8 mouse cellular contexts compared by ENCODE assay signal in genomic region chr4:116053399-116053961, GRCm38 (mm10). TPM values are rescaled to one million over a fixed set of nuclear protein-coding genes. Genes with fewer than 3 reads are reported as not detected.
A peak's percentile ranks its signal among the peaks of the same experiment; 100 is the strongest.
DNase-seq lines count a peak whose midpoint lies in the region; ATAC-seq and TF ChIP-seq lines count a peak whose summit lies in the region.

Gene Nsun4, minus strand, starts transcription at chr4:116053876.

- TF ChIP-seq POLR2A in testis, adult 2 months (IDR thresholded peaks at IDR 0.05; ENCODE audit: control insufficient read depth, low read depth, low read length) = peak; percentile 86

- H3K4me2 ChIP-seq in forebrain, embryonic 12.5 days = peak within 1 kb of the TSS; percentile 81
- H3K4me2 ChIP-seq in heart, postnatal 0 days (ENCODE audit: low read depth, low read length) = peak within 1 kb of the TSS; percentile 85
- H3K4me2 ChIP-seq in liver, embryonic 16.5 days (ENCODE audit: low read depth, low read length) = peak within 1 kb of the TSS; percentile 96
- H3K4me2 ChIP-seq in neural tube, embryonic 13.5 days = peak within 1 kb of the TSS; percentile 73

- no peaks in the 10 kb centered on the region for H3K9me3 ChIP-seq in E14TG2a.4 (ENCODE audit: low read length)
- H3K9me3 ChIP-seq in forebrain, embryonic 12.5 days = no peaks in the 10 kb centered on the region
- no peaks in the 10 kb centered on the region for H3K9me3 ChIP-seq in heart, postnatal 0 days (replicated peaks; ENCODE audit: control insufficient read depth, low read length)
- no peaks in the 10 kb centered on the region for H3K9me3 ChIP-seq in liver, embryonic 16.5 days (replicated peaks; ENCODE audit: control insufficient read depth, low read length)
- H3K9me3 ChIP-seq in neural tube, embryonic 13.5 days = no peaks in the 10 kb centered on the region

- peak within 1 kb of the TSS; percentile 60 for H3K9ac ChIP-seq in forebrain, embryonic 12.5 days
- peak within 1 kb of the TSS; percentile 49 for H3K9ac ChIP-seq in heart, postnatal 0 days (replicated peaks; ENCODE audit: low read depth, low read length)
- peak within 1 kb of the TSS; percentile 72 for H3K9ac ChIP-seq in liver, embryonic 16.5 days (ENCODE audit: low read depth, low read length)
- H3K9ac ChIP-seq in neural tube, embryonic 13.5 days = peak within 1 kb of the TSS; percentile 68

- H3K27ac ChIP-seq in forebrain, embryonic 12.5 days = peak within 1 kb of the TSS; percentile 91
- H3K27ac ChIP-seq in heart, postnatal 0 days (ENCODE audit: low read depth) = peak within 1 kb of the TSS; percentile 93
- peak within 1 kb of the TSS; percentile 96 for H3K27ac ChIP-seq in liver, embryonic 16.5 days (ENCODE audit: low read length)
- peak within 1 kb of the TSS; percentile 90 for H3K27ac ChIP-seq in neural tube, embryonic 13.5 days (replicated peaks)
- peak within 1 kb of the TSS; percentile 84 for H3K27ac ChIP-seq in testis, adult 2 months (ENCODE audit: control insufficient read depth, insufficient read depth, low read depth, low read length)

- no peaks in the 10 kb centered on the region for H3K27me3 ChIP-seq in E14TG2a.4 (ENCODE audit: insufficient read depth, low read length)
- H3K27me3 ChIP-seq in forebrain, embryonic 12.5 days = 0 out of 2 replicates have a peak, but pooled peaks cover 4% of the 10 kb centered on the region
- no peaks in the 10 kb centered on the region for H3K27me3 ChIP-seq in heart, postnatal 0 days (ENCODE audit: control insufficient read depth, insufficient read depth, low read length)
- H3K27me3 ChIP-seq in liver, embryonic 16.5 days (ENCODE audit: control insufficient read depth, insufficient read depth, low read depth, low read length) = no peaks in the 10 kb centered on the region
- no peaks in the 10 kb centered on the region for H3K27me3 ChIP-seq in neural tube, embryonic 13.5 days
- H3K27me3 ChIP-seq in testis, adult 2 months (ENCODE audit: control insufficient read depth, insufficient read depth, low read length) = no peaks in the 10 kb centered on the region

- peaks cover 29% of the 10 kb centered on the region for H3K4me1 ChIP-seq in E14TG2a.4 (replicated peaks; ENCODE audit: low read depth, low read length)
- H3K4me1 ChIP-seq in forebrain, embryonic 12.5 days = peaks cover 19% of the 10 kb centered on the region
- peaks cover 4% of the 10 kb centered on the region; the same call in 1 of the 2 replicates for H3K4me1 ChIP-seq in heart, postnatal 0 days (ENCODE audit: control insufficient read depth, insufficient read depth)
- H3K4me1 ChIP-seq in liver, embryonic 16.5 days (ENCODE audit: control insufficient read depth, low read depth, low read length) = peaks cover 16% of the 10 kb centered on the region
- H3K4me1 ChIP-seq in neural tube, embryonic 13.5 days (replicated peaks) = peaks cover 19% of the 10 kb centered on the region
- H3K4me1 ChIP-seq in testis, adult 2 months (ENCODE audit: control insufficient read depth, insufficient read depth, low read length) = no peaks in the 10 kb centered on the region

- H3K4me3 ChIP-seq in E14TG2a.4 (replicated peaks; ENCODE audit: low read length) = peak within 1 kb of the TSS; percentile 84
- peak within 1 kb of the TSS; percentile 57 for H3K4me3 ChIP-seq in forebrain, embryonic 12.5 days (replicated peaks)
- H3K4me3 ChIP-seq in heart, postnatal 0 days (ENCODE audit: low read depth, low read length) = peak within 1 kb of the TSS; percentile 62
- peak within 1 kb of the TSS; percentile 75 for H3K4me3 ChIP-seq in liver, embryonic 16.5 days (ENCODE audit: low read depth, low read length)
- peak within 1 kb of the TSS; percentile 54 for H3K4me3 ChIP-seq in neural tube, embryonic 13.5 days
- H3K4me3 ChIP-seq in testis, adult 2 months (ENCODE audit: control insufficient read depth, low read depth, low read length) = peak within 1 kb of the TSS; percentile 91

- DNase-seq in c-Kit-positive CD71-positive TER-119-positive erythroid progenitor cells, embryonic 14.5 days (ENCODE audit: low spot score) = peak; percentile 90
- peak; percentile 93 for DNase-seq in heart, postnatal 0 days (ENCODE audit: low spot score)
- peak; percentile 92 to 95 for DNase-seq in kidney, postnatal 4 days

- no peak for TF ChIP-seq EP300 in heart, postnatal 0 days (IDR thresholded peaks at IDR 0.05; ENCODE audit: low read depth)

- H3K36me3 ChIP-seq in E14TG2a.4 (ENCODE audit: insufficient read depth, low read length) = peaks cover 31% of the 10 kb centered on the region
- no peaks in the 10 kb centered on the region for H3K36me3 ChIP-seq in forebrain, embryonic 12.5 days (replicated peaks)
- H3K36me3 ChIP-seq in heart, postnatal 0 days (replicated peaks; ENCODE audit: control insufficient read depth, insufficient read depth, low read length) = 0 out of 2 replicates have a peak, but pooled peaks cover 2% of the 10 kb centered on the region
- no peaks in the 10 kb centered on the region for H3K36me3 ChIP-seq in liver, embryonic 16.5 days (ENCODE audit: control insufficient read depth, insufficient read depth)
- no peaks in the 10 kb centered on the region; the same call in 1 of the 2 replicates for H3K36me3 ChIP-seq in neural tube, embryonic 13.5 days
- no peaks in the 10 kb centered on the region for H3K36me3 ChIP-seq in testis, adult 2 months (ENCODE audit: control insufficient read depth, insufficient read depth, low read length)

- under 1% methylated on average over 35 of the region's 35 CpGs for WGBS in forebrain, embryonic 12.5 days
- under 1% methylated on average over 35 of the region's 35 CpGs for WGBS in heart, postnatal 0 days
- under 1% methylated on average over 35 of the region's 35 CpGs for WGBS in liver, embryonic 16.5 days (ENCODE audit: insufficient replicate concordance)
- under 1% methylated on average over 35 of the region's 35 CpGs for WGBS in neural tube, embryonic 13.5 days

- no peak for TF ChIP-seq CTCF in E14TG2a.4 (conservative IDR thresholded peaks at IDR 0.05; ENCODE audit: low read length)
- TF ChIP-seq CTCF in heart, postnatal 0 days (IDR thresholded peaks at IDR 0.05; ENCODE audit: low read depth) = no peak
- TF ChIP-seq CTCF in testis, adult 2 months (IDR thresholded peaks at IDR 0.05; ENCODE audit: control insufficient read depth, insufficient read depth, insufficient replicate concordance, low read depth, low read length) = no peak

- ATAC-seq in forebrain, embryonic 12.5 days (ENCODE audit: low FRiP score) = peak; percentile 96
- ATAC-seq in heart, postnatal 0 days (ENCODE audit: insufficient read depth, low read depth) = peak; percentile 95
- peak; percentile 97 for ATAC-seq in liver, embryonic 16.5 days (ENCODE audit: low read depth)
- ATAC-seq in neural tube, embryonic 13.5 days (ENCODE audit: low read depth) = peak; percentile 95

RNA-seq across cellular contexts. Expression of gene Nsun4, which starts in this region (rescaled TPM):
- polyA plus RNA-seq in forebrain, embryonic 12.5 days (2016; fragmentation: Nextera tagmentation; extraction: Ambion mirVana) = 16.9 and 18.9 TPM in 2 replicates
- total RNA-seq in heart, postnatal 0 days (2014; rRNA removed; ENCODE audit: low replicate concordance) = 43.5 and 54.8 TPM in 2 replicates
- 33.9 and 34.2 TPM in 2 replicates for polyA plus RNA-seq in heart, postnatal 0 days (2015; fragmentation: Nextera tagmentation; extraction: Ambion mirVana)
- polyA plus RNA-seq in liver, embryonic 16.5 days (2015; fragmentation: Nextera tagmentation; extraction: Ambion mirVana) = 8.6 and 8.9 TPM in 2 replicates
- 13.7 and 17.2 TPM in 2 replicates for polyA plus RNA-seq in neural tube, embryonic 13.5 days (2015; fragmentation: Nextera tagmentation; extraction: Ambion mirVana)
- 193 and 263 TPM in 2 replicates for polyA plus RNA-seq in testis, adult 2 months (2012; rRNA removed)

Comparison
In these comparisons a context has a peak if more than half of its experiments do, and no peak if none do; other contexts are left out.
1. Peak in every context shown above with its lines: DNase-seq, ATAC-seq, H3K4me3 ChIP-seq and H3K27ac ChIP-seq.